Mouse (Mus musculus) A20 (cell line): ENCODE results near the gene Apoa2.
"Not testable (repeated sequence)": the region's sequence is repeated elsewhere in the genome, so short reads cannot be mapped to it uniquely, and the experiment has no call there.

Experiments used
- DNase-seq: peaks from one replicate; pipeline ENCODE4 v3.0.0-alpha.2; 2011; ENCODE audit warnings: low read depth, low spot score

Apoa2 gene

GRCm38 (mm10) chr1:171235791-171236190, 10.9 kb downstream of the Apoa2 start:
- no peak for DNase-seq

DNA sequence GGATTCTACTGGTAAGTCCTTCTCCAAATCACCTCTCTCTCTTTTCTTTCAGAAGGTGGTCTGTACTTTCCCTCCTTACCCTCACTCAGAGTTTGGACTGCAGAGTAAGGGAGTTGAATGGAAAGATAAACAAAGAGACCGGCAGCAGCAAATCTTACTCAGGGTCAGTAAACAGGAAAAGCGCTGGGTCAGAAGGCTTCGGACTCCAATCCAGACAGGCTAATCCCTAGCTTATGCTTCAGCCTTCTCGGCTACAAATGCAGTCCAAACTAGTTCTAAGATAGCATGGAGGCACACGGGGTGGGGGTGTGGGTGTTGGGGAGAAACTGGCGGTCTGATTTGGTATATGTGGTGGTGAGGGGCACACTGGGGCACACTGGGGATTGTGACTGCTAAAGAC, 12.6 kb downstream of the Apoa2 start:
- DNase-seq: no peak

- DNase-seq: peak; percentile 42
These were observed 13.6 kb downstream of the Apoa2 start for GRCm38 (mm10) chr1:171238463-171238862.

DNA sequence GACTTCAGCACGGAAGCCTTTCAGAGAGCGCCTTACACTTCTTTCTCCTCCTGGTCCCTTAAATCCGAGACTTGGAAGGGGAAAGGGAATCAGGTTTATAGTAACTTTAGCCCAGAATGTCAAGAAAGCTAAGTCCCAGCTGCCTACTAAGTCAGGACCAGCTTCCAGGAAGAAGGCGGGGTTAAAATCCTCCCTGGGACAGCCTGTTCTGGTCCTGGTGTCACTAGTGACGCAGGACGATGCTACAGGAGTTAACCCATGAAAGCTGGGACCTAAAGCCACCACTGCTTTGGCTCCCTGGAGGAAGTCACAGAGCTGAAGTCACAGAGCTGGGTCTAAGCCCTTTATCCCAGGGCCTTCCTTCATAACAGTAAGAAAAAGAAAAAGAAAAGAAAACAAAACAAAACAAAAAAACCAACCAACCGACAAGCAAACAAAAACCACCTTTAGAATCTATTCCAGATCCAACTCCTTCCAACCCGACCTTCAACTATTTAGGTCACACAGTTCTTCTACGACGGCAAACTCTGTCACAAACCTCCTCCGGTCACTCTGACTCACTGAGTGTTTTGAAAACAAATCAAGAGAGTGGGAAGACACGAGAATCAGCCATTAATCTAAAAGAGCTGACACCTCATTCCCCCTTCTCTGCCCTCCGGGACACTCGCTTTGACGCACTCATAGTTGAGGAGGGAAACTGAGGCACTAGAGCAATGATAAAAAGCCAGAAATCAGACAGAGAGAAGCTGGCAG, 15.3 kb downstream of the Apoa2 start:
- DNase-seq: no peak

DNA sequence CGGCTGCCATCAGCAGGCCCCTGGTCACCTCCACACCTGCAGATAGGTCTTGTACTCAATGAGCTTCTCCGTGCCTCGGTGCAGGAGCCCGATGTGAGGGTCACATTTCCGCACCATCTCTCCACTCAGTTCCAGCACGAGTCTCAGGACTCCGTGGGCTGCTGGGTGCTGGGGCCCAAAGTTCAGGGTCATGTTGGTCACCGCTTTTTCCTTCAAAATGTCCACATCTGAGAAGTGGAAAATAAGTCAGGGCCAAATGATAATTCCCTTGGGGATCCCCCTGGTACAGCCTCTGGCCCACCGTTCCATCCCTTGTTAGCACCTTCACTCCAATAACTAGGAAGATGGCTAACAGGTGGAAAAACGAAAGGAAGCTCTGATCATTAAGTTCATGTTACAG, 16.1 kb downstream of the Apoa2 start:
- no peak for DNase-seq

DNA sequence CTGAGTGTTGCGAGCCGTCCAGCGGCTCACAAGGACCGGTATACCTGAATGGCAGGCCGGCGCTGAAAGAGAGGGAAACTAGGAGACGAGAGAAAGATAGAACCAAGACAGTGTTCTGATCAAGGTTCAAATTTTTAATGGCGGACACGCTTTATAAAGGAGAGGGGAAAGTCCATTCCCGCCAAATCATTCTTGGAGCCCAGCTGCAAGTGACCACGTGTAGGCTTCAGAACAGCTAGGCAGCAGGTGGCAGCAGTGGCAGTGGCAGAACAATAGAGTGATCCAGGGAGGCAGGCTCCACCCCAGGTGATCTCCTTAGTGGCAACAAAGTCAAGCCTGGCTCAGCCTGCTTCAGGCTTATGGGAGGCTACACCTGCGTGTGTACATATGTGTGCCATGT, 17.1 kb downstream of the Apoa2 start:
- not testable (repeated sequence) for DNase-seq

- DNase-seq: no peak
These were observed 20.5 kb downstream of the Apoa2 start for GRCm38 (mm10) chr1:171245353-171245752.

DNA sequence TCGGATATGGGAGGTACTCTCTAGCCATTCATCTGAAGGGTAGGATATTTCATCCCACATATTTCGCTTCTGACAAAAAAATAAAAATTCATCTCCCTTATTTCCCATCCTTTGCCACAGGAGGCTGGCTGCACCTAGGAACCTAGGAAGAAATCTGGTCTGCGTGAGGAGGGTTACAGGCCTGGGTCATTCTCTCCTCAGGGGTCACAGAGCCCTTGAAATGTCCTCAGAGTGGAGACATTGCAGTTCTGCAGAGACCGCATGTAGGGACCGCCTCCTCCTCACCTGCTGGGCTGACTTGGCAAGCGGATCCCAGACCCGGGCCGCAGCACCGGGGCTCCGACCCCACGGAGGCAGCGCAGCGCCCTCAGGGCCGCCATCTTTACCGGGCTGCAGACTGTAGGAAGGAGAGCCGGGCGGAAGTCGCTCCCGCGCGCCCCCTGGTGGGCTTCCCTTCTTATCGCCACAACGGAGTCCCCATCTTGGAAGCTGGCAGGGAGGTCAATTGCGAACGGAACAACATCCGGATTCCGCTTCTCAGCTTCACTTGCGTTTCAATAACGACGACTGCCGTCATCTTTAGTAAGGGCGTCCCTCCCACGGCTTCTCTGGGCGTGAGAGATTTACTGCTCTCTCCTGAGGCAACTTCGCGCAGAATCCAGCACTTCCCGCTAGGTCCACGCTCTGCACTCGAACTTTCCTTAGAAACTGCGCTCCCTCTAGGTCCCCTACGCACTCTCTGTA, 22.0 kb downstream of the Apoa2 start:
- peak; percentile 96 for DNase-seq

GRCm38 (mm10) chr1:171247453-171247841, 22.6 kb downstream of the Apoa2 start:
- DNase-seq: no peak

DNA sequence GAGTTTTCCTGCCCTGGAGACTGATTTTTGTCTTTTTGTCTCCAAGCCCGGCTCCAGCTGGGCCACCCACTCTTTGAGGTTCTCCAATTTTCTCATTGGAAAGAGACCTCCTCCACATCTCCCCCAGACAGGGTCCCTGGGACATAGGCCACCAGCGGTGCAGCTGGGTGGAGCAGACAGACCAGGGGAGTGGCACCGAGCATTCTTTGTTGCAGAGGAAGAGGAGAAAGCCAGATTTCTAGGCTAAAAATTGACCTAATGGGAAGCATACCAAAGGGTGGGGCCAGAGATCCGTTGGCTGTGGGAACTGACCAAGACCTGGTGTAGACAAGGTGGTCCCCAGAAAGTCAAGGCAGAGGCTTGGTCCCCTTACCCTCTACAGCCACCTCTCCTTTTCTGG, 23.1 kb downstream of the Apoa2 start:
- DNase-seq: no peak

DNA sequence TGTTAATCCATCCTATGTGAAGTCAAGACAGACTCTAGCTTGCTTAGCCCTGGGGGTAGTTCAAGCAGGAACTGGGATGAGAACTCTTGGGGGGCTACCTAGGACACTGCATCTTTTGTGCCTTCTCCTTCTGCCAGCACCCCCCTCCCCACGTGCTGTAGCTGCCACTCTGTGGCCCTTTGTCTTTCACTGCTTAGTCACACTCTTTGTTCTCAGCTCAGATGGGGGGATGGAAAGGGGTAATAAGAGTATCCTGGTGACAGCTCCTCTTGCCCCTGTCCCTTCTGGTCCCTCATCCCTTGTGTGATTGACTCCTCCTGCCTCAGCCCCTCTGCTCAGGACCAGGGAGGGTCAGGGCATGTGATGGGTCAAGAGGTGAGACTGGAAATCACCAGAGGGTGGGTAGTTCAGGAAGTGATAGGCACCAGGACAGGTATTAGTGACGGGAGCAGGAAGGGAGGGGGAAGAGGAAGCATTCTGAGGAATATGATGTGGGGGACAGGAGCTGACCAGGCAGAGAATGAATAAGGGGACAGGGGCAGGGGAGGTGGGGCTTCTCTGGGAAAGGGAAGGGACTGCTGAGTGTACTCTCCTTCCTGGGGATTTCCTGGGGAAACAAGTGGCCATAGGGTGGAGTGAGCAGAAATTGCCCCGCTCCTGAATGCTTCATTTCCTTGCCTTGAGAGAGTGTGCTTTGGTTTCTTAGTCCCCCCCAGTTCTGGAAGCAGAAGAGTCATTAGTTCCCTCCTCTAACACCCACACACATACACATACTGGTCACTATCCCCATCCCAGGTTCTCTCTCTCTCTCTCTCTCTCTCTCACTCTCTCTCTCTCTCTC, 23.8 kb downstream of the Apoa2 start:
- DNase-seq: no peak

DNA sequence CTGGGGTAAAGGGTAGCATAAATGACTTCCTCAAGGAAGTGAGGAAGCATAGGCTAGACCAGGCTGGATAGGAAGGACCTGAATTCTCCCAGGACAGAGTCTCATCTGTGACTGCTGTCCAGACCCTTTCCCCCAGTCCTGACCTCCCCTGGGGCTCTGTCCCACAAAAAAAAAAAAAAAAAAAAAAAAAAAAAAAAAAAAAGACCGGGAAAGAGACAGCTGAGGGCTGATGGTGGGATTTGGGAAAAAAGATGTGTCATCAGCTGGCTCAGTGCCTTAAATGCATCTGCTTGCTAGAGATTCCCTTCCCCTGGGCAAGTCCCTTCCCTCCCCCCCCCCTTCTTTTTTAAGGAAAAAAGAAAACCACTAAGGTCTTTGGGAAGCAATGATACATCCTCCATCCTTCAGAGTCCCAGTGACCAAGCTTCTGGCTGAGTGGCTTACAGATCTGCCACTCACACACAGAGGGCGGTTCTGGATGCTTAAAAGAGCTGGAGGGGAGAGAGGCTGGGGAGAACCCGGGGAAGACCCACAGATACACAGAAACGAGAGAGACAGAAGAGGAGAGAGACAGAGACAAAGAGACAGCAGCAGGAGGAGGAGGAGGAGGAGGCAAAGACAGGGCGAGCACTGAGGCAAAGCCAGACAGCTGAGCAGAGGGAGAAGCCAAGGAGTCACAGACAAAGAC, 25.2 kb downstream of the Apoa2 start, which contains the start of gene Adamts4:
Gene Adamts4 (plus strand): TSS at position 509 of the 688 bp plus-strand sequence.
- DNase-seq: no peak

GRCm38 (mm10) chr1:171250680-171251593, 26.1 kb downstream of the Apoa2 start, which contains the start of gene Ndufs2:
TSS of gene Ndufs2 (minus strand) at chr1:171251388.
- DNase-seq: no peak

- no peak for DNase-seq
These were observed 26.9 kb downstream of the Apoa2 start for GRCm38 (mm10) chr1:171251594-171252324.

GRCm38 (mm10) chr1:171252415-171252814, 27.6 kb downstream of the Apoa2 start:
- DNase-seq: no peak

GRCm38 (mm10) chr1:171256095-171256818, 31.4 kb downstream of the Apoa2 start:
- DNase-seq: no peak

DNA sequence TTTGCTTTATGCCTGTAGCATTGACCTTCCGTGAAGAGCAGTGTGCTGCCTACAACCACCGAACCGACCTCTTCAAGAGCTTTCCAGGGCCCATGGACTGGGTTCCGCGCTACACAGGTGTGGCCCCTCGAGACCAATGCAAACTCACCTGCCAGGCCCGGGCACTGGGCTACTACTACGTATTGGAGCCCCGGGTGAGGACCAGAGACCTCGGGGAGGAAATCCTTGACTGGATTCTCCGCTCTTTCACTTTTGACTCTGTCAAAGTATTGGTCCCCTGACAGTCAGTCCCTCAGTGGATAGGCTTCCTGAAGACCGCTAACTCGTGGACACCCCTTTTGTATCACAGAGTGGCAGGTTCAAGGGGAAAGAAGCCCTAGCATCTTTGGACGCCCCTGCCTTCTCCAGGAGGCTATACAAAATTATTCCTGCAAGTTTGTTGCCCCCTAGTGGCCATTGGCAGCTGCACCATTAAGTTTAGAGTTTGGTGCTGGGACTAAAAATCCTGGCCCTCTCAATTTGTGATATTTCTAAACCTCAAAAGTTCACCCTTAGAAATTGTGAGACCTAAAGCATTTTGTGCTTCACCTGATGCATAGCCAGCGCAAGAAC, 32.2 kb downstream of the Apoa2 start:
- DNase-seq: peak; percentile 73

GRCm38 (mm10) chr1:171257781-171258180, 32.9 kb downstream of the Apoa2 start:
- DNase-seq: no peak

GRCm38 (mm10) chr1:171258921-171259320, 34.1 kb downstream of the Apoa2 start:
- DNase-seq: no peak
